Mouse (Mus musculus) cerebellum, adult 2 months (tissue): Measurements from ENCODE around the gene Dicer1. TPM values are rescaled to one million over a fixed set of nuclear protein-coding genes. Genes with fewer than 3 reads are reported as not detected.
A peak's percentile ranks its signal among the peaks of the same experiment; 100 is the strongest.

Experiments
- DNase-seq, 2 experiments: peaks; one replicate each; pipeline ENCODE4 v3.0.0; 2021
- H3K27ac ChIP-seq: fragments of 200-500 bp; 2 replicates; pipeline ENCODE4 v1.5.1; 2012; ENCODE audit warnings: low read length, control low read depth, inconsistent platforms; ENCODE audit not compliant: insufficient read depth
- H3K27me3 ChIP-seq: fragments of 200-500 bp; 2 replicates; pipeline ENCODE4 v1.6.1; 2012; ENCODE audit warnings: inconsistent platforms, mild to moderate bottlenecking, low read length, moderate library complexity; ENCODE audit not compliant: control insufficient read depth, insufficient read depth
- H3K4me1 ChIP-seq: fragments of 200-500 bp; 2 replicates; pipeline ENCODE4 v1.6.1; 2011; ENCODE audit warnings: low read length; ENCODE audit not compliant: control insufficient read depth, insufficient read depth
- H3K4me3 ChIP-seq: fragments of 200-500 bp; replicated peaks from 2 replicates; pipeline ENCODE3; 2011; ENCODE audit warnings: mild to moderate bottlenecking, low read depth, low read length, control low read depth; ENCODE audit not compliant: insufficient read depth
- CTCF ChIP-seq: fragments of 200-500 bp; IDR thresholded peaks from 2 replicates; pipeline ENCODE4 v1.5.1; 2011; ENCODE audit warnings: low read depth, mild to moderate bottlenecking, control low read depth, low read length, moderate library complexity, borderline replicate concordance; ENCODE audit not compliant: insufficient read depth
- POLR2A ChIP-seq: fragments of 200-500 bp; IDR thresholded peaks from 2 replicates; pipeline ENCODE4 v1.6.1; 2011; ENCODE audit warnings: low read length, control low read depth, borderline replicate concordance; ENCODE audit not compliant: insufficient read depth
- WGBS: fragments of 180-500 bp; shearing (Covaris S2); methylation state at CpG from one replicate; pipeline ENCODE4 v1.1.7; 2018; 5-methylcytosine and 5-hydroxymethylcytosine counted together
- polyA plus RNA-seq: library from polyadenylated mRNA; depleted of rRNA; stranded (reverse); fragments of >200 nt; gene quantifications from 2 replicates; pipeline ENCODE4 v1.2.3, GENCODE M21; 2012

Dicer1 gene
- polyA plus RNA-seq, 1 experiment, result 22.0 TPM

DNA sequence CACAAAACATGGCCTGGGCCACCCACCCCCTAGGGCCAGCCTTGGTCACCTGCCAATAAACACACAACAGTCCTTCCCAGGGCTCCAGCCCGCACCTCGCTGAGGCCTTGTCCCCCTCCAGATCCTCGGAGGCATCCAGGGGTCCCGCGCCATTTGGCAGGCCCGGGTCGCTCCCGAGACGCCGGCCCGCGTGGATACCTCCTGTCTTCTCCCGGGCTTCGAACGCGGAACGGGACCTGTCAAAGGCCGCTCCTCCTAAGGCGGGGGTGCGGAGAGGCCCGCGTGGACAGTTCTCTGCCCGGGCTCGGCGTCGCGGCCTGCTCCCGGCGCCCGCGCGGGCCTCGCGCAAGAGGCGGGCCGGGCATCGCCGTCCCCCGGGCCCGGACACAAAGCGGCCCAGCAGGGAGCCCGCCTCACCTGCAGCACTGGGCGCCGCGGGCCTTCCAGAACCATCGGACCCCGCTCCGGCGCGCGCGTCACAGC is 380 bp downstream of the Dicer1 start:
- peak overlapping the region; percentile 79 for H3K27ac ChIP-seq
- WGBS, result under 1% methylated on average over 48 of the region's 52 CpGs
- no peak for TF ChIP-seq CTCF
- no peak for TF ChIP-seq POLR2A
- peak overlapping the region; percentile 71 for H3K4me3 ChIP-seq
- no peaks in the 10 kb centered on the region for H3K27me3 ChIP-seq
- H3K4me1 ChIP-seq, result peaks cover 16% of the 10 kb centered on the region
- DNase-seq, result no peak

DNA sequence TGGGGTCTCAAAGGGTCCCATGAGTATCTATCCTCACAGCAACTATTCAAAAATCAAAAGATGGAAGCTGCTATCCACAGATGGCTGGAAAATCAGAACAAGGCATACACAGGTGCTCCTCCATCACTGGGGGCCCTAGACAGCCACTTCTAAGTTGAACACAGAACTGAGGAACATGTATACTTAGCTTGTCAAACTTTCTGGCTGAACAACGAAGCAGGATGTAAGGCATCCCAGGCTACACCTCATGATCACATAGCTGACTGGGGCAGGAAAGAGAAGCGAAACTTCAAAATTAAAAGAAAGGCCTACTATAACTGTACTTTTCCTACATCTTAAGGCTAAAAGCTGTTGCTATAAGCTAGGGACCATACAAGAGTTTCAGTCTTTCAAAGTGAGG is 2.8 kb downstream of the Dicer1 start:
- no peak for DNase-seq
- H3K27ac ChIP-seq, result no peak overlapping the region
- TF ChIP-seq CTCF (no peak), POLR2A (no peak)
- no peaks in the 10 kb centered on the region for H3K27me3 ChIP-seq
- 87% methylated on average over 2 of the region's 2 CpGs for WGBS
- no peak overlapping the region for H3K4me3 ChIP-seq
- peaks cover 16% of the 10 kb centered on the region for H3K4me1 ChIP-seq

DNA sequence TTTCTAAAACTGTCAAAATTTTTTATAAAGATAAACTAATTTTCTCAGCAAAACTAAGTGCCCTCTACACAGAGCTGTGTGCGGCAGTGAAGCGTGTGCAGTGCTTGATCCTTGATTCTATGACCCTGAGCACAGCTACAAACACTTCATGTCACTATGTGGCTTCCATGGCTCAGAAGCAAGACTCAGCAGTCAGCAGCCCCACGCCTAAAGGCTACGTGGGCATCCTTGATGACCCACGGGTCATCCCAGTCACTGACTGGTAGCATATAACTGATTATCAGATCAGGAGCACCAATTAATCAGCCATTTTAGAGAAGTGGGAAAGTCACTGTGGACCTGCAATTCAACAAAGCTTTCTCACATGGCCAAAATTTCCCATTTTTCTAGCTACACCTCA is 4.5 kb downstream of the Dicer1 start:
- 93% methylated on average over 5 of the region's 5 CpGs for WGBS
- no peak for DNase-seq
- Histone ChIP-seq H3K4me3 (no peak overlapping the region), H3K27me3 (no peaks in the 10 kb centered on the region), H3K27ac (no peak overlapping the region), H3K4me1 (peaks cover 18% of the 10 kb centered on the region)
- TF ChIP-seq CTCF, result no peak
- TF ChIP-seq POLR2A, result no peak

DNA sequence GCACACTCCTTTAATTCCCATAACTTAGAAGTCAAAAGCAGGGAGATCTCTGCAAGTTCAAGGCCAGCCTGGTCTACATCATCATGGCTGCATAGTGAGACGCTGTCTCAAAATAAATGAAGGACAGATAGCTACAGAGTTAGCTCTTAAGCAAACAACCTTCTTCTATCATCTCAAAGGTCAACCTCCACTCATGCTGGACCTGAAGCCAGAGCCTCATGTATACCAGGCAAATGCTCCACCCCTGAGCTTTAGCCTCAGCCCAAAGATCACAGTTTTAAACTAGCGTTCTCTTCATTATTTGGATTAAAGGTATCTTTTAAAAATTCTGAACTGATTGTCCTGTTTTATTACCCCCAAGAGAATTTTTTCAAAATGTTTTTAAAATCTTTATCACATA is 5.2 kb downstream of the Dicer1 start:
- DNase-seq, result no peak
- Histone ChIP-seq H3K4me3 (no peak overlapping the region), H3K27ac (no peak overlapping the region), H3K27me3 (no peaks in the 10 kb centered on the region), H3K4me1 (peaks cover 18% of the 10 kb centered on the region)
- WGBS, result 94% methylated on average over 2 of the region's 2 CpGs
- no peak for TF ChIP-seq POLR2A
- TF ChIP-seq CTCF, result no peak

DNA sequence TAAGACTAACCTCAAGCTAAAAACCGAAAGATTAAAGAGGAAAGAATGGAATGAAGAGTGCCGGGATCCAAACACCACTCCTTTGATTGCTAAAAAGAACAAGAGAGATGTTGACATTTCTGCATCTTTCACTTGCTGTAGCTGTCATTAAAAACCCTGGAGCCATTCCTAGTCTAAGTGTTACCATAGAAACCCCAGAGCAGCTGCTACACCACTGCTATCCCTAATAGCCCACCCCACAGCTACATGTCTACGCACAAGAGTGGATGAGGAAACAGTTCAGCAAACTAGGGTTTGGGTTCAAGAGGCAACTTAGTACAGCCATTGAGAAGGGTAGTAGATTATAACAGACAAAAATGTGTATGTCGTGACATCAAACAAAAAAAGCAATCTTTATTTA is 8.1 kb downstream of the Dicer1 start:
- H3K4me3 ChIP-seq, result no peak overlapping the region
- TF ChIP-seq POLR2A, result no peak
- TF ChIP-seq CTCF, result no peak
- WGBS, result 83% methylated on average over 4 of the region's 4 CpGs
- peaks cover 10% of the 10 kb centered on the region; the same call in 1 of the 2 replicates for H3K4me1 ChIP-seq
- DNase-seq, result no peak
- H3K27me3 ChIP-seq, result no peaks in the 10 kb centered on the region
- no peak overlapping the region for H3K27ac ChIP-seq

DNA sequence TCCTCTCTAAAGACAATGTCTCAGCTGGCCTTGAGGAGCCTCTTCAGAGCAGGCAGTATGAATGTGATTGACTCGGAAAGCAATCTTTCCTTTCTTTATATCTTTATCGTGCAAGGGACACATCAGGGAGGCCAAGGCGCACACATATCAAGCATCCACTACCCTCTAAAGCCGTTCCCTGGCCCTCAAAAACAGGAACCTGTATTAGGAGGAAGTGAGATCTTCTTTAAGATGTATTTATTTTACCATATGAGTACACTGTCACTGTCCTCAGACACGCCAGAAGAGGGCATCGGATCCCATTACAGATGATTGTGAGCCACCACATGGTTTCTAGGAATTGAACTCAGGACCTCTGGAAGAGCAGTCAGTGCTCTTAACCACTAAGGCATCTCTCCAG is 9.5 kb downstream of the Dicer1 start:
- TF ChIP-seq CTCF (no peak), POLR2A (no peak)
- DNase-seq, result no peak
- Histone ChIP-seq H3K4me1 (peaks cover 7% of the 10 kb centered on the region; the same call in 1 of the 2 replicates), H3K4me3 (no peak overlapping the region), H3K27ac (no peak overlapping the region), H3K27me3 (no peaks in the 10 kb centered on the region)
- WGBS, result 79% methylated on average over 6 of the region's 6 CpGs

DNA sequence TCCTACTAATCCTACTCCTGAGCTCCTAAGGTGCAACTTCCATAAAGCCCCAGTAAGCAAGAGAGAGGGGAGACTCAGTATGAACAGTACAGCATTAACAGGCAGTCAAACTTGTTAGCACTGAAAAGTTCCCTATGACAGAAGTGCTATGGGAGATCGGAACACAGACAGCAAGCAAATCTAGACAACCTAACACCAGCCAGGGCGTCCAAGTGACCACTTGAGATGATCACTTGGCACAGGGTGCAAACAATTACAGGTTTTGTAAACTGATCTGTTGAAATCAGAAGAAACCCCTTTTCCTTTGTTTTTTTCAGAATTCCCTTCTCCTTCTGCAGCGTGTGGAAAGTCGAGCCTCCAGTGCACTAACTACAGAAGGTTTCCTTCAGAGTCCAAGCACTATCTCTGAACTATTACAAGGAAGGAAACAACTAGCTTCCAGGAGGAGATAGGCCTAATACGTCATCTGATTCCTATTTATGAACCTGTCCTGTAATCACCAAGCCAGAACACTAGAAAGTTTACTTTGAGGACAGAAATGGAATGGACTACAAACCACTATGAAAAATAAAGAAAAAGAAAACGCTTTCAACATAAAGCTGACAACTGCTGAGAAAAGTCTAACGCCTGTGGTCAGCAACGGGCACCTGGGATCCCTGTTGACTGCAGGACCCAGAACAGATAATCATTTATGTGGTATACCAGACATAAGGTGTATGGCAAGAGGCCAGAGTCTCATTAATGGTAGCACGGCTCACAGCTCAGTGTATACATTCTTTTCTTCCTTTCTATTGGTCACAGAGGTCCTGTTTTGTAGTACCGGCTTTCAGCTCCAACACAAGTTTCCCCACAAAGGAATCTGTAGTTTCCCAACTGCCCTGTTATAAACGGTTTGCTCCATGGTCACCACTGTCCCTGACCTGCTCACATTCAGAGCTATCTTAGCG is 10.6 kb downstream of the Dicer1 start:
- 80% methylated on average over 12 of the region's 12 CpGs for WGBS
- DNase-seq, result no peak
- no peak overlapping the region for H3K4me3 ChIP-seq
- H3K4me1 ChIP-seq, result peaks cover 5% of the 10 kb centered on the region; the same call in 1 of the 2 replicates
- TF ChIP-seq POLR2A, result no peak
- TF ChIP-seq CTCF, result no peak
- no peaks in the 10 kb centered on the region for H3K27me3 ChIP-seq
- H3K27ac ChIP-seq, result no peak overlapping the region

DNA sequence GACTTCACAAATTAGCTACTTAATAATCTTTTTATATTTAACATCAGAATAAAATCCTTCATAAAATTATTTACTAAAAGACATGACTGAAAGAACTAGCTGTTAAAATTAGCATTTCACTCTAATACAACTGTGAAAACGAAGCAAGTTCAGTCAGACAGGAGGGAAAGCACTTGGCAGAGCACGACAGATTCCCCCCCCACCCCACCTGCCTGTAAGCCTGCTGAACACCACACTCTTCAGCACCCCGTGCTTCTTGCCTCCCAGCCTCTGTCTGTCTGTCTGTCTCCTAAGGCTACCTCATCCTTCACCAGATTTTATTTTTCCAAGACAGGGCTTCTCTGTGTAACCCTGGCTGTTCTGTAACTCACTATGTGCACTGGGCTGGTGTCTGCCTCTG is 12.8 kb downstream of the Dicer1 start:
- TF ChIP-seq CTCF (no peak), POLR2A (no peak)
- Histone ChIP-seq H3K27ac (no peak overlapping the region), H3K4me3 (no peak overlapping the region), H3K27me3 (no peaks in the 10 kb centered on the region), H3K4me1 (peaks cover 5% of the 10 kb centered on the region; the same call in 1 of the 2 replicates)
- WGBS, result 22% methylated on average over 3 of the region's 3 CpGs
- no peak for DNase-seq
